Mouse (Mus musculus): ENCODE measurements at regions not wholly inside any gene's neighbourhood (a gene's known extent, or its start where the extent isn't known, plus 50 kb on each side); places are given as distances from the start of the nearest gene placed in this dataset.

- Histone ChIP-seq H3K27me3 (ENCODE audit: control insufficient read depth in 1 of 2, insufficient read depth in 2 of 2, low read length in 2 of 2) (no peaks in the 10 kb centered on the region), H3K36me3 (ENCODE audit: control insufficient read depth in 1 of 2, insufficient read depth in 2 of 2, low read length in 2 of 2) (no peaks in the 10 kb centered on the region), H3K79me2 (ENCODE audit: control insufficient read depth, insufficient read depth, low read length, poor library complexity) (no peaks in the 10 kb centered on the region), H3K4me1 (ENCODE audit: control insufficient read depth in 1 of 2, insufficient read depth in 2 of 2, low read length in 2 of 2) (no peaks in the 10 kb centered on the region), H3K4me3 (ENCODE audit: control insufficient read depth in 1 of 2, insufficient read depth in 1 of 2, low read depth in 2 of 2, low read length in 2 of 2) (no peak overlapping the region), H3K27ac (ENCODE audit: control insufficient read depth, low read depth, low read length) (no peak overlapping the region), H3K9me3 (replicated peaks; ENCODE audit: insufficient read depth, low read length) (no peaks in the 10 kb centered on the region), H3K9ac (ENCODE audit: control insufficient read depth, low read depth, low read length, poor library complexity, severe bottlenecking) (no peak overlapping the region)
- DNase-seq (ENCODE audit: low read depth, low spot score), result no peak
- TF ChIP-seq POLR2AphosphoS5 (IDR thresholded peaks at IDR 0.05; ENCODE audit: borderline replicate concordance, low read depth, low read length) (no peak), CTCF (IDR thresholded peaks at IDR 0.05 in 2 of 3, conservative IDR thresholded peaks at IDR 0.05 in 1 of 3; ENCODE audit: control insufficient read depth in 1 of 3, insufficient read depth in 1 of 3, low read depth in 2 of 3, low read length in 3 of 3, poor library complexity in 1 of 3, severe bottlenecking in 1 of 3) (peak in 1 of 3 experiments; percentile 37; a peak in 2 of 6 replicates)
Observed at GRCm38 (mm10) chr11:56173895-56174294, 133.1 kb upstream of the Nmur2 start.

DNA sequence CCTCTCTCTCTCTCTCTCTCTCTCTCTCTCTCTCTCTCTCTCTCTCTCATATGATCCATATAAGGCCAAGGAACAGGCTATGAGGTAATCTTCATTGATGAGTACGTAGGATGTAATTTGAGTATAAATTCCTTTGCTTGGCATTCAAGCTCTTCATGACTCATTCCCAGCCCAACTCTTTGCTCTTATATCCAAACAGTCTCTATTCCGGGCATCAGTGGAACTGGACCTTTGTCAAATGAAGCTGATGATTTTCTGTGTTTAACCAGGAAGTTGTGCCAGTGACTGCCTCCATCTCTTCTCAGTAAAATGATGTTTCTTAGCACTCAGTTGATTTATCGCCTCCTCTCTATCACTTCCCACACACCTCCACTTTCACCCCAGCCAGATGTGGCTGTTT is 132.4 kb upstream of the Nmur2 start:
- Histone ChIP-seq H3K9ac (ENCODE audit: control insufficient read depth, low read depth, low read length, poor library complexity, severe bottlenecking) (no peak overlapping the region), H3K36me3 (ENCODE audit: control insufficient read depth in 1 of 2, insufficient read depth in 2 of 2, low read length in 2 of 2) (no peaks in the 10 kb centered on the region)
- no peak for TF ChIP-seq POLR2A (IDR thresholded peaks at IDR 0.05; ENCODE audit: control insufficient read depth in 1 of 2, insufficient read depth in 1 of 2, low read depth in 1 of 2, low read length in 2 of 2, poor library complexity in 1 of 2)
- no peak for TF ChIP-seq RCOR1 (IDR thresholded peaks at IDR 0.05; ENCODE audit: low read depth, low read length)
- no peak for TF ChIP-seq ETS1 (IDR thresholded peaks at IDR 0.05; ENCODE audit: low read depth, low read length)
- TF ChIP-seq CHD2 (IDR thresholded peaks at IDR 0.05; ENCODE audit: low read length), result no peak
- TF ChIP-seq HCFC1 (IDR thresholded peaks at IDR 0.05; ENCODE audit: low read depth, low read length), result no peak
- TF ChIP-seq CTCF (IDR thresholded peaks at IDR 0.05 in 2 of 3, conservative IDR thresholded peaks at IDR 0.05 in 1 of 3; ENCODE audit: control insufficient read depth in 1 of 3, insufficient read depth in 1 of 3, low read depth in 2 of 3, low read length in 3 of 3, poor library complexity in 1 of 3, severe bottlenecking in 1 of 3), result no peak
- no peak for TF ChIP-seq SMC3 (IDR thresholded peaks at IDR 0.05; ENCODE audit: low read depth, low read length)
- TF ChIP-seq KAT2A (conservative IDR thresholded peaks at IDR 0.05; ENCODE audit: low read depth, low read length), result no peak
- no peak for TF ChIP-seq SIN3A (IDR thresholded peaks at IDR 0.05; ENCODE audit: low read length)
- TF ChIP-seq MEF2A (IDR thresholded peaks at IDR 0.05; ENCODE audit: extremely low read depth, insufficient replicate concordance, low read depth, low read length, poor library complexity, severe bottlenecking), result no peak

GRCm38 (mm10) chr11:56169576-56169975 is 128.8 kb upstream of the Nmur2 start:
- no peaks in the 10 kb centered on the region for H3K27me3 ChIP-seq (ENCODE audit: control insufficient read depth in 1 of 2, insufficient read depth in 2 of 2, low read length in 2 of 2)
- no peak for TF ChIP-seq ZNF384 (IDR thresholded peaks at IDR 0.05; ENCODE audit: low read depth, low read length)
- TF ChIP-seq UBTF (IDR thresholded peaks at IDR 0.05; ENCODE audit: borderline replicate concordance, insufficient read depth, low read depth, low read length), result no peak
- no peak overlapping the region for H3K27ac ChIP-seq (ENCODE audit: control insufficient read depth, low read depth, low read length)
- no peaks in the 10 kb centered on the region for H3K36me3 ChIP-seq (ENCODE audit: control insufficient read depth in 1 of 2, insufficient read depth in 2 of 2, low read length in 2 of 2)
- no peaks in the 10 kb centered on the region; the same call in 1 of the 2 replicates for H3K9me3 ChIP-seq (replicated peaks; ENCODE audit: insufficient read depth, low read length)
- H3K79me2 ChIP-seq (ENCODE audit: control insufficient read depth, insufficient read depth, low read length, poor library complexity), result no peaks in the 10 kb centered on the region
- no peaks in the 10 kb centered on the region for H3K4me1 ChIP-seq (ENCODE audit: control insufficient read depth in 1 of 2, insufficient read depth in 2 of 2, low read length in 2 of 2)
- no peak overlapping the region for H3K4me3 ChIP-seq (ENCODE audit: control insufficient read depth in 1 of 2, insufficient read depth in 1 of 2, low read depth in 2 of 2, low read length in 2 of 2)
- DNase-seq (ENCODE audit: low read depth, low spot score), result no peak
- H3K9ac ChIP-seq (ENCODE audit: control insufficient read depth, low read depth, low read length, poor library complexity, severe bottlenecking), result no peak overlapping the region

More for the DNA sequence above, 132.4 kb upstream of the Nmur2 start:
- Histone ChIP-seq H3K27me3 (ENCODE audit: control insufficient read depth in 1 of 2, insufficient read depth in 2 of 2, low read length in 2 of 2) (no peaks in the 10 kb centered on the region), H3K4me1 (ENCODE audit: control insufficient read depth in 1 of 2, insufficient read depth in 2 of 2, low read length in 2 of 2) (no peaks in the 10 kb centered on the region), H3K79me2 (ENCODE audit: control insufficient read depth, insufficient read depth, low read length, poor library complexity) (no peaks in the 10 kb centered on the region), H3K27ac (ENCODE audit: control insufficient read depth, low read depth, low read length) (no peak overlapping the region), H3K4me3 (ENCODE audit: control insufficient read depth in 1 of 2, insufficient read depth in 1 of 2, low read depth in 2 of 2, low read length in 2 of 2) (no peak overlapping the region), H3K9me3 (replicated peaks; ENCODE audit: insufficient read depth, low read length) (no peaks in the 10 kb centered on the region)
- DNase-seq (ENCODE audit: low read depth, low spot score), result no peak
